Mouse (Mus musculus): Measurements from ENCODE around the gene Amigo3.

- TF ChIP-seq CTCF (IDR thresholded peaks at IDR 0.05; ENCODE audit: insufficient read depth, low read length) (no peak), POLR2A (IDR thresholded peaks at IDR 0.05; ENCODE audit: borderline replicate concordance, extremely low read depth, low read depth, low read length) (no peak)
Measured at GRCm38 (mm10) chr9:108010385-108010784, 42.6 kb upstream of the Amigo3 start.
